25 mouse cellular contexts compared by ENCODE assay signal in genomic region chr15:23317409-23317808, GRCm38 (mm10).
"Had no signal": no experiment of that assay in that cellular context is flagged by ENCODE, and none has a peak within 500 bp of the region (broad histone marks: within the 10 kb centered on the region; RNA-seq: fewer than 3 reads in every experiment).

No protein-coding gene starts in this region.

- H3K27ac ChIP-seq: heart, adult 2 months; heart, embryonic 13.5 days; heart, embryonic 15.5 days; hindbrain, embryonic 13.5 days; hindbrain, embryonic 15.5 days; hindbrain, postnatal 0 days; kidney, embryonic 15.5 days; kidney, postnatal 0 days; limb, embryonic 13.5 days; limb, embryonic 15.5 days; liver, embryonic 12.5 days; liver, embryonic 14.5 days had no signal

- H3K27me3 ChIP-seq: heart, embryonic 13.5 days; heart, embryonic 15.5 days; hindbrain, embryonic 13.5 days; hindbrain, embryonic 15.5 days; kidney, embryonic 15.5 days; limb, embryonic 13.5 days; limb, embryonic 15.5 days; liver, embryonic 12.5 days had no signal

- H3K4me1 ChIP-seq: heart, embryonic 13.5 days; heart, embryonic 15.5 days; hindbrain, embryonic 13.5 days; hindbrain, embryonic 15.5 days; kidney, embryonic 15.5 days; limb, embryonic 13.5 days; limb, embryonic 15.5 days; liver, embryonic 12.5 days had no signal

- H3K4me3 ChIP-seq: heart, adult 2 months; heart, embryonic 13.5 days; heart, embryonic 15.5 days; hindbrain, embryonic 13.5 days; hindbrain, embryonic 15.5 days; kidney, embryonic 15.5 days; limb, embryonic 13.5 days; limb, embryonic 15.5 days; liver, embryonic 12.5 days had no signal

- DNase-seq: gastrocnemius, postnatal 14 days; gastrocnemius, postnatal 36 days; heart, adult 11 months; heart, adult 2 months; heart, postnatal 14 days; heart, postnatal 36 days; kidney, adult 11 months; kidney, adult 2 months; kidney, adult 9 months; kidney, postnatal 14 days; kidney, postnatal 36 days; layer of hippocampus, adult 9-11 months; layer of hippocampus, postnatal 36 days; left cerebral cortex, postnatal 4 days had no signal
